9 mouse cellular contexts compared by ENCODE assay signal in genomic region chr1:132137935-132138575, GRCm38 (mm10). TPM values are rescaled to one million over a fixed set of nuclear protein-coding genes. Genes with fewer than 3 reads are reported as not detected.
DNase-seq lines count a peak whose midpoint lies in the region; ATAC-seq and TF ChIP-seq lines count a peak whose summit lies in the region.
"Had no signal": no experiment of that assay in that cellular context is flagged by ENCODE, and none has a peak within 500 bp of the region (broad histone marks: within the 10 kb centered on the region; RNA-seq: fewer than 3 reads in every experiment).

No protein-coding gene starts in this region.

- H3K9me3 ChIP-seq in hindbrain, embryonic 10.5 days = no peaks in the 10 kb centered on the region
- H3K9me3 ChIP-seq in hindbrain, embryonic 14.5 days (ENCODE audit: control insufficient read depth, low read length) = no peaks in the 10 kb centered on the region
- H3K9me3 ChIP-seq in MEL (replicated peaks; ENCODE audit: insufficient read depth, low read length) = no peaks in the 10 kb centered on the region
- H3K9me3 ChIP-seq in heart, postnatal 0 days (replicated peaks; ENCODE audit: control insufficient read depth, low read length) = no peaks in the 10 kb centered on the region
- no peaks in the 10 kb centered on the region for H3K9me3 ChIP-seq in liver, embryonic 13.5 days (replicated peaks)

- H3K4me1 ChIP-seq in hindbrain, embryonic 10.5 days (replicated peaks) = peaks cover 58% of the 10 kb centered on the region
- peaks cover 11% of the 10 kb centered on the region for H3K4me1 ChIP-seq in hindbrain, embryonic 14.5 days (replicated peaks; ENCODE audit: control insufficient read depth, insufficient read depth, low read length)
- H3K4me1 ChIP-seq in MEL (ENCODE audit: control insufficient read depth in 1 of 2, insufficient read depth in 2 of 2, low read length in 2 of 2) = peaks cover 0 to 15% of the 10 kb centered on the region in 2 experiments; a peak in 3 of 4 replicates
- H3K4me1 ChIP-seq in heart, postnatal 0 days (ENCODE audit: control insufficient read depth, insufficient read depth) = peaks cover 14% of the 10 kb centered on the region
- H3K4me1 ChIP-seq in liver, embryonic 13.5 days (replicated peaks) = peaks cover 46% of the 10 kb centered on the region
- H3K4me1 ChIP-seq in cerebellum, adult 2 months (ENCODE audit: control insufficient read depth, insufficient read depth, low read length) = no peaks in the 10 kb centered on the region

- no peak for TF ChIP-seq RAD21 in MEL (IDR thresholded peaks at IDR 0.05; ENCODE audit: low read depth, low read length)

- TF ChIP-seq EP300 in MEL (IDR thresholded peaks at IDR 0.05; ENCODE audit: low read depth in 1 of 2, low read length in 2 of 2) = no peak
- no peak for TF ChIP-seq EP300 in heart, postnatal 0 days (IDR thresholded peaks at IDR 0.05; ENCODE audit: low read depth)

- WGBS in hindbrain, embryonic 10.5 days = 62% methylated on average over 9 of the region's 9 CpGs
- WGBS in hindbrain, embryonic 14.5 days = 68% methylated on average over 9 of the region's 9 CpGs
- 68% methylated on average over 9 of the region's 9 CpGs for WGBS in heart, postnatal 0 days
- 35% methylated on average over 9 of the region's 9 CpGs for WGBS in liver, embryonic 13.5 days (ENCODE audit: insufficient replicate concordance)
- 82% methylated on average over 9 of the region's 9 CpGs for WGBS in cerebellum, adult 2 months

- peaks cover 54% of the 10 kb centered on the region for H3K27me3 ChIP-seq in hindbrain, embryonic 10.5 days (ENCODE audit: insufficient read depth, poor library complexity, severe bottlenecking)
- peaks cover 26% of the 10 kb centered on the region for H3K27me3 ChIP-seq in hindbrain, embryonic 14.5 days (ENCODE audit: control insufficient read depth, insufficient read depth, low read length)
- no peaks in the 10 kb centered on the region for H3K27me3 ChIP-seq in MEL (ENCODE audit: control insufficient read depth in 1 of 2, insufficient read depth in 2 of 2, low read length in 2 of 2)
- H3K27me3 ChIP-seq in heart, postnatal 0 days (ENCODE audit: control insufficient read depth, insufficient read depth, low read length) = no peaks in the 10 kb centered on the region
- peaks cover 33% of the 10 kb centered on the region for H3K27me3 ChIP-seq in liver, embryonic 13.5 days
- no peaks in the 10 kb centered on the region for H3K27me3 ChIP-seq in cerebellum, adult 2 months (ENCODE audit: control insufficient read depth, insufficient read depth, low read length)

- no peaks in the 10 kb centered on the region; the same call in 1 of the 2 replicates for H3K79me2 ChIP-seq in MEL (ENCODE audit: control insufficient read depth, insufficient read depth, low read length, poor library complexity)

- H3K9ac ChIP-seq in hindbrain, embryonic 14.5 days = no peak overlapping the region
- peak overlapping the region; percentile 71; the same call in 1 of the 2 replicates for H3K9ac ChIP-seq in MEL (ENCODE audit: control insufficient read depth, low read depth, low read length, poor library complexity, severe bottlenecking)
- H3K9ac ChIP-seq in heart, postnatal 0 days (replicated peaks; ENCODE audit: low read depth, low read length) = no peak overlapping the region
- H3K9ac ChIP-seq in liver, embryonic 13.5 days = no peak overlapping the region; the same call in 1 of the 2 replicates

- TF ChIP-seq POLR2A in MEL (IDR thresholded peaks at IDR 0.05; ENCODE audit: control insufficient read depth in 1 of 2, insufficient read depth in 1 of 2, low read depth in 1 of 2, low read length in 2 of 2, poor library complexity in 1 of 2) = no peak
- TF ChIP-seq POLR2A in cerebellum, adult 2 months (IDR thresholded peaks at IDR 0.05; ENCODE audit: borderline replicate concordance, insufficient read depth, low read length) = no peak

- no peak for ATAC-seq in hindbrain, embryonic 14.5 days (ENCODE audit: low FRiP score)
- ATAC-seq in heart, postnatal 0 days (ENCODE audit: insufficient read depth, low read depth) = no peak
- ATAC-seq in liver, embryonic 13.5 days (ENCODE audit: low read depth) = no peak

- H3K36me3 ChIP-seq in hindbrain, embryonic 10.5 days = no peaks in the 10 kb centered on the region
- H3K36me3 ChIP-seq in hindbrain, embryonic 14.5 days (replicated peaks; ENCODE audit: control insufficient read depth, insufficient read depth) = no peaks in the 10 kb centered on the region
- peaks cover 0 to 2% of the 10 kb centered on the region in 2 experiments; a peak in 2 of 4 replicates for H3K36me3 ChIP-seq in MEL (ENCODE audit: control insufficient read depth in 1 of 2, insufficient read depth in 2 of 2, low read length in 2 of 2)
- no peaks in the 10 kb centered on the region for H3K36me3 ChIP-seq in heart, postnatal 0 days (replicated peaks; ENCODE audit: control insufficient read depth, insufficient read depth, low read length)
- H3K36me3 ChIP-seq in liver, embryonic 13.5 days = no peaks in the 10 kb centered on the region

- no peak for TF ChIP-seq CTCF in MEL (IDR thresholded peaks at IDR 0.05 in 2 of 3, conservative IDR thresholded peaks at IDR 0.05 in 1 of 3; ENCODE audit: control insufficient read depth in 1 of 3, insufficient read depth in 1 of 3, low read depth in 2 of 3, low read length in 3 of 3, poor library complexity in 1 of 3, severe bottlenecking in 1 of 3)
- TF ChIP-seq CTCF in heart, postnatal 0 days (IDR thresholded peaks at IDR 0.05; ENCODE audit: low read depth) = no peak
- no peak for TF ChIP-seq CTCF in cerebellum, adult 2 months (IDR thresholded peaks at IDR 0.05; ENCODE audit: borderline replicate concordance, insufficient read depth, low read depth, low read length)

- no peak for DNase-seq in hindbrain, embryonic 10.5 days (ENCODE audit: low spot score)
- DNase-seq in hindbrain, embryonic 14.5 days (ENCODE audit: low spot score) = no peak
- no peak for DNase-seq in MEL (ENCODE audit: low read depth, low spot score)
- no peak for DNase-seq in heart, postnatal 0 days (ENCODE audit: low spot score)
- DNase-seq in liver, embryonic 13.5 days = no peak
- DNase-seq in embryo, embryonic 10 days (ENCODE audit: low spot score) = no peak
- no peak for DNase-seq in thymus, postnatal 0 days (ENCODE audit: low spot score)
- no peak for DNase-seq in cerebellum, adult 2 months

- H3K4me3 ChIP-seq in hindbrain, embryonic 10.5 days = peak overlapping the region; percentile 60; the same call in 1 of the 2 replicates
- H3K4me3 ChIP-seq in hindbrain, embryonic 14.5 days (replicated peaks; ENCODE audit: low read length) = no peak overlapping the region
- H3K4me3 ChIP-seq in MEL (ENCODE audit: control insufficient read depth in 1 of 2, insufficient read depth in 1 of 2, low read depth in 2 of 2, low read length in 2 of 2) = no peak overlapping the region; a peak in 1 of 4 replicates
- H3K4me3 ChIP-seq in heart, postnatal 0 days (ENCODE audit: low read depth, low read length) = 0 out of 2 replicates have a peak overlapping the region, but pooled peaks have one; percentile 71
- peak overlapping the region; percentile 59 for H3K4me3 ChIP-seq in liver, embryonic 13.5 days (replicated peaks)
- H3K4me3 ChIP-seq in cerebellum, adult 2 months (replicated peaks; ENCODE audit: insufficient read depth, low read depth, low read length) = no peak overlapping the region

- H3K4me2 ChIP-seq in hindbrain, embryonic 14.5 days (replicated peaks) = no peak overlapping the region
- peak overlapping the region; percentile 100 for H3K4me2 ChIP-seq in heart, postnatal 0 days (ENCODE audit: low read depth, low read length)
- H3K4me2 ChIP-seq in liver, embryonic 13.5 days = peak overlapping the region; percentile 76

- 0 out of 2 replicates have a peak overlapping the region, but pooled peaks have one; percentile 37 for H3K27ac ChIP-seq in hindbrain, embryonic 10.5 days
- no peak overlapping the region for H3K27ac ChIP-seq in hindbrain, embryonic 14.5 days
- no peak overlapping the region for H3K27ac ChIP-seq in MEL (ENCODE audit: control insufficient read depth, low read depth, low read length)
- no peak overlapping the region for H3K27ac ChIP-seq in heart, postnatal 0 days (ENCODE audit: low read depth)
- H3K27ac ChIP-seq in liver, embryonic 13.5 days = no peak overlapping the region; the same call in 1 of the 2 replicates
- H3K27ac ChIP-seq in cerebellum, adult 2 months (ENCODE audit: insufficient read depth, low read length) = no peak overlapping the region

RNA-seq across cellular contexts. Expression of gene Cdk18, which starts 1.4 kb away (rescaled TPM):
- 2.1 and 2.2 TPM in 2 replicates for polyA plus RNA-seq in hindbrain, embryonic 10.5 days (2016; fragmentation: Nextera tagmentation; extraction: Ambion mirVana)
- 0.37 and 0.63 TPM in 2 replicates for polyA plus RNA-seq in hindbrain, embryonic 14.5 days (2014; fragmentation: Nextera tagmentation; extraction: Ambion mirVana)
- total RNA-seq in MEL (2012; rRNA removed) = 0.56 and 1.3 TPM in 2 replicates
- polyA plus RNA-seq in MEL (2012; ENCODE audit: insufficient read depth in 1 of 2, insufficient read length in 2 of 2, low read depth in 1 of 2, low replicate concordance in 2 of 2, missing spikeins in 1 of 2) = 10 to 100 TPM in 1 of 2 experiments, not detected in 1; 15.7 TPM
- total RNA-seq in heart, postnatal 0 days (2014; rRNA removed; ENCODE audit: low replicate concordance) = 4.0 and 6.2 TPM in 2 replicates
- 1.9 and 2.0 TPM in 2 replicates for polyA plus RNA-seq in heart, postnatal 0 days (2015; fragmentation: Nextera tagmentation; extraction: Ambion mirVana)
- 1.1 and 1.4 TPM in 2 replicates for polyA plus RNA-seq in liver, embryonic 13.5 days (2015; fragmentation: Nextera tagmentation; extraction: Ambion mirVana)
- 1.7 and 1.9 TPM in 2 replicates for polyA plus RNA-seq in thymus, postnatal 0 days (2015; fragmentation: Nextera tagmentation; extraction: Ambion mirVana)
- 32.1 and 35.8 TPM in 2 replicates for polyA plus RNA-seq in cerebellum, adult 2 months (2012; rRNA removed)
- polyA plus RNA-seq: erythroblast, embryonic 14.5 days had no signal

RNA-seq across cellular contexts. Expression of gene Lemd1, which starts 53.2 kb away (rescaled TPM):
- 2.6 and 7.7 TPM in 2 replicates for polyA plus RNA-seq in hindbrain, embryonic 10.5 days (2016; fragmentation: Nextera tagmentation; extraction: Ambion mirVana)
- 15.9 and 22.1 TPM in 2 replicates for polyA plus RNA-seq in hindbrain, embryonic 14.5 days (2014; fragmentation: Nextera tagmentation; extraction: Ambion mirVana)
- total RNA-seq in MEL (2012; rRNA removed) = not detected in 2 replicates
- polyA plus RNA-seq in MEL (2012; ENCODE audit: insufficient read depth in 1 of 2, insufficient read length in 2 of 2, low read depth in 1 of 2, low replicate concordance in 2 of 2, missing spikeins in 1 of 2) = not detected
- not detected in 2 replicates for total RNA-seq in heart, postnatal 0 days (2014; rRNA removed; ENCODE audit: low replicate concordance)
- polyA plus RNA-seq in heart, postnatal 0 days (2015; fragmentation: Nextera tagmentation; extraction: Ambion mirVana) = not detected in 2 replicates
- polyA plus RNA-seq in liver, embryonic 13.5 days (2015; fragmentation: Nextera tagmentation; extraction: Ambion mirVana) = not detected in 2 replicates
- polyA plus RNA-seq in thymus, postnatal 0 days (2015; fragmentation: Nextera tagmentation; extraction: Ambion mirVana) = 0.23 TPM in 1 of 2 replicates, not detected in the other
- polyA plus RNA-seq in cerebellum, adult 2 months (2012; rRNA removed) = 7.1 and 7.6 TPM in 2 replicates
- polyA plus RNA-seq: erythroblast, embryonic 14.5 days had no signal

RNA-seq across cellular contexts. Expression of gene AC124108.1, which starts 53.2 kb away (rescaled TPM):
- 1.6 and 2.8 TPM in 2 replicates for polyA plus RNA-seq in hindbrain, embryonic 10.5 days (2016; fragmentation: Nextera tagmentation; extraction: Ambion mirVana)
- polyA plus RNA-seq in hindbrain, embryonic 14.5 days (2014; fragmentation: Nextera tagmentation; extraction: Ambion mirVana) = 3.6 and 3.8 TPM in 2 replicates
- total RNA-seq in MEL (2012; rRNA removed) = not detected in 2 replicates
- polyA plus RNA-seq in MEL (2012; ENCODE audit: insufficient read depth in 1 of 2, insufficient read length in 2 of 2, low read depth in 1 of 2, low replicate concordance in 2 of 2, missing spikeins in 1 of 2) = not detected
- 0.39 TPM in 1 of 2 replicates, not detected in the other for total RNA-seq in heart, postnatal 0 days (2014; rRNA removed; ENCODE audit: low replicate concordance)
- polyA plus RNA-seq in heart, postnatal 0 days (2015; fragmentation: Nextera tagmentation; extraction: Ambion mirVana) = not detected in 2 replicates
- not detected in 2 replicates for polyA plus RNA-seq in liver, embryonic 13.5 days (2015; fragmentation: Nextera tagmentation; extraction: Ambion mirVana)
- not detected in 2 replicates for polyA plus RNA-seq in thymus, postnatal 0 days (2015; fragmentation: Nextera tagmentation; extraction: Ambion mirVana)
- polyA plus RNA-seq in cerebellum, adult 2 months (2012; rRNA removed) = 3.2 and 3.6 TPM in 2 replicates
- polyA plus RNA-seq: erythroblast, embryonic 14.5 days had no signal

Comparison
In these comparisons a context has a peak if more than half of its experiments do, and no peak if none do; other contexts are left out.
1. H3K4me3 ChIP-seq: peak in hindbrain, embryonic 10.5 days (single experiment), heart, postnatal 0 days (single experiment) and liver, embryonic 13.5 days (single experiment); none in hindbrain, embryonic 14.5 days (single experiment), MEL (0 of 2) and cerebellum, adult 2 months (single experiment).